Comparison of ENCODE assay signal across 15 mouse cellular contexts in genomic region chr15:63265845-63266244, GRCm38 (mm10).
"Had no signal": no experiment of that assay in that cellular context is flagged by ENCODE, and none has a peak within 500 bp of the region (broad histone marks: within the 10 kb centered on the region; RNA-seq: fewer than 3 reads in every experiment).

No protein-coding gene starts in this region.

- DNase-seq: retina, postnatal 1 day; right cerebral cortex, adult 18-20 months; right cerebral cortex, postnatal 14 days; right cerebral cortex, postnatal 25 days; right cerebral cortex, postnatal 4 days; spleen, adult 18-20 months; thymus, adult 18-20 months; thymus, adult 2 months; thymus, postnatal 14 days; thymus, postnatal 25 days; thymus, postnatal 36 days; thymus, postnatal 4 days had no signal

- H3K9me3 ChIP-seq: neural tube, embryonic 15.5 days; stomach, embryonic 15.5 days had no signal

- H3K27ac ChIP-seq: neural tube, embryonic 15.5 days; stomach, embryonic 15.5 days; stomach, postnatal 0 days had no signal

- H3K4me1 ChIP-seq: neural tube, embryonic 15.5 days; stomach, embryonic 15.5 days had no signal

- H3K36me3 ChIP-seq: neural tube, embryonic 15.5 days; stomach, embryonic 15.5 days had no signal

- H3K4me3 ChIP-seq: neural tube, embryonic 15.5 days; stomach, embryonic 15.5 days had no signal

- H3K4me2 ChIP-seq: neural tube, embryonic 15.5 days; stomach, embryonic 15.5 days had no signal

- H3K9ac ChIP-seq: neural tube, embryonic 15.5 days; stomach, embryonic 15.5 days had no signal

- H3K27me3 ChIP-seq: neural tube, embryonic 15.5 days; stomach, embryonic 15.5 days had no signal
